ENCODE assay signal across 19 mouse cellular contexts in the genomic region with DNA sequence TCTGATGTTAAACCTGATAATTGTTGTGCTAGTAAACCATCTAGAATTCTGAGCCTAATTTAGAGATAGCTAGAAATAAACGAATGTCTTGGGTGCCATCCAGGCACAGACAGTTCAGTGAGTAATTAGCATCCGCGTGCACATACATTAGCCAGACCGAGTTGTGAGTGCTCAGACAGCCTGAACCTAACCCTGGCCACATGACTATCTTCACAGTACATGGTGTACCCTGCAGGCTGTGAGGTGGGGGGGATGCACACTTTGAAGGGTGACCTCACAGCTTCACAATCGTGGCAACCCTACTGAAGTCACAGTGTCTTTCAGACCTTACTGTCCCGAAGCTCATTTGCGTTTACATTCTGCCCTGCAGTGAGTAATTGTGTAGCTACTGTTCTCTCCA. TPM values are rescaled to one million over a fixed set of nuclear protein-coding genes. Genes with fewer than 3 reads are reported as not detected.
DNase-seq lines count a peak whose midpoint lies in the region; ATAC-seq and TF ChIP-seq lines count a peak whose summit lies in the region.
"Had no signal": no experiment of that assay in that cellular context is flagged by ENCODE, and none has a peak within 500 bp of the region (broad histone marks: within the 10 kb centered on the region; RNA-seq: fewer than 3 reads in every experiment).

No protein-coding gene starts in this region.

- H3K9ac ChIP-seq in heart, adult 2 months (ENCODE audit: low read depth, low read length) = no peak overlapping the region
- H3K9ac ChIP-seq in liver, postnatal 0 days (replicated peaks) = no peak overlapping the region
- no peak overlapping the region for H3K9ac ChIP-seq in forebrain, embryonic 16.5 days (replicated peaks; ENCODE audit: low read depth, low read length)
- H3K9ac ChIP-seq: liver, embryonic 13.5 days had no signal

- no peaks in the 10 kb centered on the region for H3K79me2 ChIP-seq in heart, adult 2 months (replicated peaks; ENCODE audit: control insufficient read depth, insufficient read depth, low read length)

- intact Hi-C loops in heart, adult 2 months (cut with DNase I) = no loop called here

- H3K27me3 ChIP-seq in heart, adult 2 months (ENCODE audit: control insufficient read depth, insufficient read depth, low read length) = no peaks in the 10 kb centered on the region
- no peaks in the 10 kb centered on the region for H3K27me3 ChIP-seq in liver, postnatal 0 days (ENCODE audit: insufficient read depth, low read length)
- H3K27me3 ChIP-seq in forebrain, embryonic 16.5 days (replicated peaks; ENCODE audit: control insufficient read depth, insufficient read depth, low read length) = no peaks in the 10 kb centered on the region
- H3K27me3 ChIP-seq: liver, embryonic 13.5 days had no signal

- H3K4me3 ChIP-seq in heart, adult 2 months = no peak overlapping the region
- no peak overlapping the region for H3K4me3 ChIP-seq in liver, postnatal 0 days (ENCODE audit: low read depth, low read length)
- no peak overlapping the region for H3K4me3 ChIP-seq in forebrain, embryonic 16.5 days (replicated peaks; ENCODE audit: low read length)
- H3K4me3 ChIP-seq: limb, embryonic 10.5 days; liver, embryonic 13.5 days had no signal

- no peak for TF ChIP-seq POLR2A in heart, adult 2 months (IDR thresholded peaks at IDR 0.05; ENCODE audit: insufficient read depth, low read depth, low read length)

- H3K4me2 ChIP-seq in liver, postnatal 0 days (ENCODE audit: low read depth, low read length) = no peak overlapping the region
- H3K4me2 ChIP-seq in forebrain, embryonic 16.5 days (ENCODE audit: low read length) = no peak overlapping the region
- H3K4me2 ChIP-seq: liver, embryonic 13.5 days had no signal

- DNase-seq in heart, adult 2 months = no peak
- DNase-seq in heart, postnatal 4 days = no peak
- DNase-seq in liver, postnatal 0 days = peak; percentile 17
- DNase-seq in liver = no peak
- DNase-seq in brain, adult 2 months (ENCODE audit: low read depth, low spot score) = peak; percentile 24
- no peak for DNase-seq in kidney, adult 9 months
- DNase-seq: adrenal gland, postnatal 14 days; cerebellum, adult 9-10 months; kidney, adult 18-20 months; kidney, postnatal 25 days; liver, embryonic 13.5 days; midbrain, embryonic 14.5 days; right cerebral cortex, postnatal 25 days; thymus, adult 2 months had no signal

- no peaks in the 10 kb centered on the region for H3K36me3 ChIP-seq in heart, adult 2 months (ENCODE audit: control insufficient read depth, insufficient read depth, low read length)
- H3K36me3 ChIP-seq in liver, postnatal 0 days (replicated peaks; ENCODE audit: insufficient read depth, low read length) = peaks cover 7% of the 10 kb centered on the region; the same call in 1 of the 2 replicates
- peaks cover 5% of the 10 kb centered on the region; the same call in 1 of the 2 replicates for H3K36me3 ChIP-seq in forebrain, embryonic 16.5 days (ENCODE audit: control insufficient read depth, insufficient read depth)

- peaks cover under 1% of the 10 kb centered on the region; the same call in 1 of the 2 replicates for H3K4me1 ChIP-seq in heart, adult 2 months (ENCODE audit: control insufficient read depth, insufficient read depth, low read length)
- H3K4me1 ChIP-seq in liver, postnatal 0 days (ENCODE audit: insufficient read depth) = no peaks in the 10 kb centered on the region
- H3K4me1 ChIP-seq in forebrain, embryonic 16.5 days (replicated peaks; ENCODE audit: control insufficient read depth, insufficient read depth, low read length) = peaks cover 6% of the 10 kb centered on the region
- H3K4me1 ChIP-seq: limb, embryonic 10.5 days; liver, embryonic 13.5 days had no signal

- 0 out of 2 replicates have a peak, but pooled peaks have one; percentile 19 for TF ChIP-seq EP300 in heart, adult 2 months (IDR thresholded peaks at IDR 0.05; ENCODE audit: insufficient read depth, low read depth, low read length)
- TF ChIP-seq EP300 in liver, postnatal 0 days (IDR thresholded peaks at IDR 0.05; ENCODE audit: low read depth) = 0 out of 2 replicates have a peak, but pooled peaks have one; percentile 24

- WGBS in heart, adult 2 months = 76% methylated on average over 7 of the region's 7 CpGs
- 79% methylated on average over 7 of the region's 7 CpGs for WGBS in liver, postnatal 0 days (ENCODE audit: insufficient replicate concordance)
- 51% methylated on average over 7 of the region's 7 CpGs for WGBS in forebrain, embryonic 16.5 days

- H3K9me3 ChIP-seq in liver, postnatal 0 days (ENCODE audit: low read length) = no peaks in the 10 kb centered on the region
- no peaks in the 10 kb centered on the region for H3K9me3 ChIP-seq in forebrain, embryonic 16.5 days (ENCODE audit: control insufficient read depth, low read length)
- H3K9me3 ChIP-seq: limb, embryonic 10.5 days; liver, embryonic 13.5 days had no signal

- TF ChIP-seq CTCF in heart, adult 2 months (IDR thresholded peaks at IDR 0.05) = no peak
- TF ChIP-seq CTCF in liver, postnatal 0 days (IDR thresholded peaks at IDR 0.05; ENCODE audit: low read depth) = no peak

- no peak overlapping the region for H3K27ac ChIP-seq in heart, adult 2 months
- H3K27ac ChIP-seq in liver, postnatal 0 days (ENCODE audit: low read depth) = no peak overlapping the region
- H3K27ac ChIP-seq in forebrain, embryonic 16.5 days (ENCODE audit: low read length) = no peak overlapping the region
- H3K27ac ChIP-seq: limb, embryonic 10.5 days; liver, embryonic 13.5 days; macrophage had no signal

- ATAC-seq in liver, postnatal 0 days = 0 out of 2 replicates have a peak, but pooled peaks have one; percentile 17
- ATAC-seq in forebrain, embryonic 16.5 days = peak; percentile 88

RNA-seq across cellular contexts. Expression of a gene that starts 33.5 kb away (rescaled TPM):
- 10 to 100 TPM; 10.1 to 13.2 TPM for total RNA-seq in heart, adult 2 months (2021)
- 2.6 and 5.9 TPM in 2 replicates for polyA plus RNA-seq in heart, adult 2 months (2012; rRNA removed)
- total RNA-seq in heart, postnatal 4 days (2021) = 10 to 100 TPM; 13.8 to 18.9 TPM
- 5.4 and 5.6 TPM in 2 replicates for polyA plus RNA-seq in liver, postnatal 0 days (2015; fragmentation: Nextera tagmentation; extraction: Ambion mirVana)
- 15.0 and 17.0 TPM in 2 replicates for polyA plus RNA-seq in forebrain, embryonic 16.5 days (2015; fragmentation: Nextera tagmentation; extraction: Ambion mirVana)

RNA-seq across cellular contexts. Expression of a gene that starts 52.7 kb away (rescaled TPM):
- total RNA-seq in heart, adult 2 months (2021) = under 1 TPM; 0.10 to 0.11 TPM
- 0.06 and 0.12 TPM in 2 replicates for polyA plus RNA-seq in heart, adult 2 months (2012; rRNA removed)
- under 1 TPM in 1 of 2 experiments, not detected in 1; 0.48 TPM for total RNA-seq in heart, postnatal 4 days (2021)
- polyA plus RNA-seq in liver, postnatal 0 days (2015; fragmentation: Nextera tagmentation; extraction: Ambion mirVana) = not detected in 2 replicates
- 0.05 and 0.06 TPM in 2 replicates for polyA plus RNA-seq in forebrain, embryonic 16.5 days (2015; fragmentation: Nextera tagmentation; extraction: Ambion mirVana)
- total RNA-seq: layer of hippocampus, postnatal 36 days; MEL had no signal
- polyA plus RNA-seq: liver, embryonic 13.5 days; macrophage; midbrain, embryonic 14.5 days had no signal

Comparison
In these comparisons a context has a peak if more than half of its experiments do, and no peak if none do; other contexts are left out.
1. DNase-seq: peak in liver, postnatal 0 days (single experiment) and brain, adult 2 months (single experiment); none in heart, adult 2 months (0 of 2), heart, postnatal 4 days (single experiment), liver (single experiment) and kidney, adult 9 months (single experiment).